Mouse (Mus musculus) thymus, postnatal 0 days (tissue): ENCODE data around the gene Depdc1b. TPM values are rescaled to one million over a fixed set of nuclear protein-coding genes. Genes with fewer than 3 reads are reported as not detected.

Experiments used
- DNase-seq: peaks from one replicate; pipeline ENCODE4 v3.0.0-alpha.2; 2015; ENCODE audit warnings: low spot score
- polyA plus RNA-seq: library from polyadenylated mRNA; unstranded; fragments of >200 nt; fragmentation: Nextera tagmentation; extraction: Ambion mirVana; gene quantifications from 2 replicates; pipeline ENCODE4 v1.2.1, GENCODE M21; 2015

The Depdc1b gene
- polyA plus RNA-seq: 11.9 and 14.3 TPM in 2 replicates

GRCm38 (mm10) chr13:108315702-108316486, at the start of gene Depdc1b:
Gene Depdc1b, plus strand, starts transcription at chr13:108316332.
- peak; percentile 95 for DNase-seq

- DNase-seq: no peak
Measured at GRCm38 (mm10) chr13:108267841-108268634, 48.1 kb upstream of the Depdc1b start.

GRCm38 (mm10) chr13:108271458-108272148, 44.5 kb upstream of the Depdc1b start:
- no peak for DNase-seq

- no peak for DNase-seq
Measured at GRCm38 (mm10) chr13:108272332-108272731, 43.8 kb upstream of the Depdc1b start.

- DNase-seq: no peak
Measured at GRCm38 (mm10) chr13:108273034-108273433, 43.1 kb upstream of the Depdc1b start.

GRCm38 (mm10) chr13:108273456-108273855, 42.7 kb upstream of the Depdc1b start:
- no peak for DNase-seq

- DNase-seq: no peak
Measured at GRCm38 (mm10) chr13:108276561-108276960, 39.6 kb upstream of the Depdc1b start.

- DNase-seq: no peak
Measured at GRCm38 (mm10) chr13:108277320-108277719, 38.8 kb upstream of the Depdc1b start.

GRCm38 (mm10) chr13:108278592-108278991, 37.5 kb upstream of the Depdc1b start:
- DNase-seq: no peak

GRCm38 (mm10) chr13:108284312-108284711, 31.8 kb upstream of the Depdc1b start:
- no peak for DNase-seq

GRCm38 (mm10) chr13:108287953-108288352, 28.2 kb upstream of the Depdc1b start:
- no peak for DNase-seq

- no peak for DNase-seq
Measured at GRCm38 (mm10) chr13:108289436-108289835, 26.7 kb upstream of the Depdc1b start.

- DNase-seq: no peak
Measured at GRCm38 (mm10) chr13:108290314-108290713, 25.8 kb upstream of the Depdc1b start.

- DNase-seq: peak; percentile 77
Measured at GRCm38 (mm10) chr13:108297350-108298093, 18.6 kb upstream of the Depdc1b start.

GRCm38 (mm10) chr13:108298241-108298640, 17.9 kb upstream of the Depdc1b start:
- DNase-seq: no peak

- DNase-seq: no peak
Measured at GRCm38 (mm10) chr13:108300346-108300950, 15.7 kb upstream of the Depdc1b start.

GRCm38 (mm10) chr13:108301411-108301810, 14.7 kb upstream of the Depdc1b start:
- no peak for DNase-seq

- peak; percentile 28 for DNase-seq
Measured at GRCm38 (mm10) chr13:108302957-108303675, 13.0 kb upstream of the Depdc1b start.

- DNase-seq: no peak
Measured at GRCm38 (mm10) chr13:108303841-108304240, 12.3 kb upstream of the Depdc1b start.

GRCm38 (mm10) chr13:108304680-108305079, 11.5 kb upstream of the Depdc1b start:
- DNase-seq: no peak
